Mouse (Mus musculus): Measurements from ENCODE around the gene Scarb1. TPM values are rescaled to one million over a fixed set of nuclear protein-coding genes. Genes with fewer than 3 reads are reported as not detected.

Gene Scarb1
- polyA plus RNA-seq, 1 experiment from 2014 or later: 58.0 TPM

- 76% methylated on average over 2 of the region's 2 CpGs for WGBS
- DNase-seq (no peak), ATAC-seq (ENCODE audit: insufficient read depth) (no peak)
- Histone ChIP-seq H3K27ac (ENCODE audit: low read depth) (no peak overlapping the region), H3K9me3 (ENCODE audit: low read depth, low read length) (no peaks in the 10 kb centered on the region), H3K36me3 (ENCODE audit: insufficient read depth) (peaks cover 35% of the 10 kb centered on the region), H3K9ac (no peak overlapping the region), H3K4me1 (ENCODE audit: insufficient read depth) (0 out of 2 replicates have a peak, but pooled peaks cover 4% of the 10 kb centered on the region), H3K27me3 (ENCODE audit: insufficient read depth, low read length) (no peaks in the 10 kb centered on the region), H3K4me3 (ENCODE audit: low read depth, low read length) (no peak overlapping the region), H3K4me2 (no peak overlapping the region)
- TF ChIP-seq CTCF (IDR thresholded peaks at IDR 0.05; ENCODE audit: low read depth): no peak
Measured at GRCm38 (mm10) chr5:125384512-125385214, 43.8 kb upstream of the Scarb1 start.

GRCm38 (mm10) chr5:125383637-125384420 is 42.9 kb upstream of the Scarb1 start:
- Histone ChIP-seq H3K4me1 (ENCODE audit: insufficient read depth) (0 out of 2 replicates have a peak, but pooled peaks cover 4% of the 10 kb centered on the region), H3K36me3 (ENCODE audit: insufficient read depth) (peaks cover 35% of the 10 kb centered on the region), H3K27ac (ENCODE audit: low read depth) (no peak overlapping the region), H3K4me2 (no peak overlapping the region), H3K27me3 (ENCODE audit: insufficient read depth, low read length) (no peaks in the 10 kb centered on the region), H3K9me3 (ENCODE audit: low read depth, low read length) (no peaks in the 10 kb centered on the region), H3K4me3 (ENCODE audit: low read depth, low read length) (no peak overlapping the region), H3K9ac (no peak overlapping the region)
- no peak for ATAC-seq (ENCODE audit: insufficient read depth)
- 66% methylated on average over 3 of the region's 3 CpGs for WGBS
- TF ChIP-seq CTCF (IDR thresholded peaks at IDR 0.05; ENCODE audit: low read depth): no peak
- DNase-seq: no peak

DNA sequence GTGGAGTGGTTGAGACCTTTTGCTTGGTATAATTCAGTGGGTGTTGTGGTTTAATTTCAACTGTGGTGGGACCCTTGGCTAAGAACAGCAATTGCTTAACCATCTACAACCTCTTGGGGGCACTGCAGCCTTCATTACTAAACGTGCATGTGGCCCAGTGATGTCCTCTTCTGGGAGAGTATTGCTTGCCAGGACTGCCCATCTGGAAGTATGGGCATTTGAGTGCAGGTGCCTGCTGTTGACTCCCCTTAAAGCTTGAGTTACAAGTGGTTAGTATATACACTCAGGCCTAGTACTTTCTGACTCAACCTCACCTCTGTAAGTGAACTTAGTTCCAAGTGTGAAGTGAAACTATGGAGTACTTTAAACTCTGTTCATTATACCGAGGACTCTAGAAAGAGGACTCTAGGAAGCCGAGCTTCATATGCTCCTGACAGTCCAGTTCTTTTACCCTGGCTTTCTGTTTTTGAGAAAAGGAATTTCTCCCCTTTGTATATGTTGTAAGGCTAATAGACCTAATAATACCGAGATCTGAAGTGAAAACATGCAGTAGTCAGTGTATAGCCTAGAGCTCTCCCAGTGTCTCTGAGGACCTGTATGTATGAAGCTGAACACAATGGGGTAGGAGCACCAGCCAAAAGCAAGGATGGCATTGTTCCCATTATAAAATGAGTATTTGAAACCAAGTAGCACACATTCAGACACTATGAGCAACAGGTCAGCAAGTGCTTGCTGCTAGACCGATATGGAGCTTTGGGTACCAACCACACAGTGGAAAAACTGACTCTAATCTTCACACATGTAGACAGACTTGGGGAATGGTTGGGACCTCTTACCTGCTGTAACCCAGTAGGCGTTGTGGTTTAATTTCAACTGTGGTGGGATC is 42.0 kb upstream of the Scarb1 start:
- Histone ChIP-seq H3K4me1 (ENCODE audit: insufficient read depth) (no peaks in the 10 kb centered on the region), H3K4me2 (no peak overlapping the region), H3K9me3 (ENCODE audit: low read depth, low read length) (no peaks in the 10 kb centered on the region), H3K27ac (ENCODE audit: low read depth) (no peak overlapping the region), H3K36me3 (ENCODE audit: insufficient read depth) (peaks cover 27% of the 10 kb centered on the region), H3K9ac (no peak overlapping the region), H3K4me3 (ENCODE audit: low read depth, low read length) (no peak overlapping the region), H3K27me3 (ENCODE audit: insufficient read depth, low read length) (no peaks in the 10 kb centered on the region)
- 42% methylated on average over 6 of the region's 6 CpGs for WGBS
- DNase-seq (peak; percentile 82), ATAC-seq (ENCODE audit: insufficient read depth) (peak; percentile 59)
- peak; percentile 76 for TF ChIP-seq CTCF (IDR thresholded peaks at IDR 0.05; ENCODE audit: low read depth)

- no peak overlapping the region for H3K4me2 ChIP-seq
- H3K4me1 ChIP-seq (ENCODE audit: insufficient read depth): no peaks in the 10 kb centered on the region
- DNase-seq (peak; percentile 18), ATAC-seq (ENCODE audit: insufficient read depth) (no peak)
- TF ChIP-seq CTCF (IDR thresholded peaks at IDR 0.05; ENCODE audit: low read depth): no peak
- H3K27ac ChIP-seq (ENCODE audit: low read depth): no peak overlapping the region
- H3K9me3 ChIP-seq (ENCODE audit: low read depth, low read length): no peaks in the 10 kb centered on the region
- 68% methylated on average over 5 of the region's 5 CpGs for WGBS
- H3K9ac ChIP-seq: no peak overlapping the region
- H3K4me3 ChIP-seq (ENCODE audit: low read depth, low read length): no peak overlapping the region
- H3K36me3 ChIP-seq (ENCODE audit: insufficient read depth): peaks cover 27% of the 10 kb centered on the region
- no peaks in the 10 kb centered on the region for H3K27me3 ChIP-seq (ENCODE audit: insufficient read depth, low read length)
Measured at GRCm38 (mm10) chr5:125381954-125382672, 41.2 kb upstream of the Scarb1 start.

DNA sequence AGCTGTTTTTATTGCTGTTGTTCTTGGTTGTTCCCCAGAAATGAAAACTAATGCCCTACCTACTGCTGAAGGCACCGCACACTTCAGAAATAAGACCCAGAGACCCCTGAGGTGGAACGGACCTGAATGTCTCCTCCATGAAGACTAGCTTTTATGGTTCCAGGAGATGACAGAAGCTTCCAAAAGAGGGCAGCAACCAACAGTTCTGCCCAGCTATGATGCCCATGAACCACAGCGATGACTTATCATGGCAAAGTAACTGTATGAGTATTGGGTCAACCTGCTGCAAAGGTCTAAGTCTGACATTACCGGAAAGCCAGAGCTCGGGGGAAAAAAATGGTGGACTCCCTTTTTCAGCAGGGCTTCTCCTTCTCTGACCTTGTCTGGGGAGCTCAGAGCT is 38.0 kb upstream of the Scarb1 start:
- no peak overlapping the region for H3K9ac ChIP-seq
- no peak overlapping the region for H3K27ac ChIP-seq (ENCODE audit: low read depth)
- H3K4me3 ChIP-seq (ENCODE audit: low read depth, low read length): no peak overlapping the region
- TF ChIP-seq CTCF (IDR thresholded peaks at IDR 0.05; ENCODE audit: low read depth): peak; percentile 33
- H3K27me3 ChIP-seq (ENCODE audit: insufficient read depth, low read length): no peaks in the 10 kb centered on the region
- H3K9me3 ChIP-seq (ENCODE audit: low read depth, low read length): no peaks in the 10 kb centered on the region
- H3K36me3 ChIP-seq (ENCODE audit: insufficient read depth): peaks cover 5% of the 10 kb centered on the region
- H3K4me1 ChIP-seq (ENCODE audit: insufficient read depth): no peaks in the 10 kb centered on the region
- DNase-seq (peak; percentile 21), ATAC-seq (ENCODE audit: insufficient read depth) (no peak)
- WGBS: 79% methylated on average over 5 of the region's 5 CpGs
- no peak overlapping the region for H3K4me2 ChIP-seq

GRCm38 (mm10) chr5:125377214-125377613 is 36.3 kb upstream of the Scarb1 start:
- H3K36me3 ChIP-seq (ENCODE audit: insufficient read depth): no peaks in the 10 kb centered on the region
- no peak overlapping the region for H3K4me2 ChIP-seq
- no peak for TF ChIP-seq CTCF (IDR thresholded peaks at IDR 0.05; ENCODE audit: low read depth)
- H3K4me3 ChIP-seq (ENCODE audit: low read depth, low read length): no peak overlapping the region
- no peaks in the 10 kb centered on the region for H3K9me3 ChIP-seq (ENCODE audit: low read depth, low read length)
- WGBS: 53% methylated on average over 7 of the region's 7 CpGs
- ATAC-seq (ENCODE audit: insufficient read depth) (no peak), DNase-seq (no peak)
- no peak overlapping the region for H3K27ac ChIP-seq (ENCODE audit: low read depth)
- H3K9ac ChIP-seq: no peak overlapping the region
- H3K27me3 ChIP-seq (ENCODE audit: insufficient read depth, low read length): no peaks in the 10 kb centered on the region
- no peaks in the 10 kb centered on the region for H3K4me1 ChIP-seq (ENCODE audit: insufficient read depth)

Measured in lung, embryonic 14.5 days (tissue).